Mouse (Mus musculus) hindbrain, embryonic 15.5 days (tissue): ENCODE measurements around the gene Gdpd4. TPM values are rescaled to one million over a fixed set of nuclear protein-coding genes. Genes with fewer than 3 reads are reported as not detected.

ENCODE experiments used
- ATAC-seq: fragments of 200-750 bp; cut with Nextera tagmentation; 2 replicates; pipeline ENCODE4 v1.8.0; 2017; ENCODE audit warnings: low read depth, moderate number of reproducible peaks, moderate TSS enrichment; ENCODE audit not compliant: low FRiP score
- H3K27ac ChIP-seq: fragments of 300-500 bp; sonication (generic); replicated peaks from 2 replicates; pipeline ENCODE4 v1.5.1; 2015; ENCODE audit warnings: mild to moderate bottlenecking, inconsistent platforms
- H3K27me3 ChIP-seq: fragments of 300-500 bp; sonication (generic); 2 replicates; pipeline ENCODE4 v1.6.1; 2015; ENCODE audit warnings: control low read depth, inconsistent platforms
- H3K36me3 ChIP-seq: fragments of 300-500 bp; sonication (generic); 2 replicates; pipeline ENCODE4 v1.6.1; 2015; ENCODE audit warnings: control low read depth, inconsistent platforms
- H3K4me1 ChIP-seq: fragments of 300-500 bp; sonication (generic); replicated peaks from 2 replicates; pipeline ENCODE4 v1.6.1; 2015; ENCODE audit warnings: control low read depth, inconsistent platforms
- H3K4me2 ChIP-seq: fragments of 300-500 bp; sonication (generic); 2 replicates; pipeline ENCODE4 v1.6.1; 2015; ENCODE audit warnings: moderate library complexity, mild to moderate bottlenecking, inconsistent platforms
- H3K4me3 ChIP-seq: fragments of 300-500 bp; sonication (generic); 2 replicates; pipeline ENCODE4 v1.5.1; 2015; ENCODE audit warnings: mild to moderate bottlenecking, inconsistent platforms
- H3K9ac ChIP-seq: fragments of 300-500 bp; sonication (generic); 2 replicates; pipeline ENCODE4 v1.6.1; 2015; ENCODE audit warnings: inconsistent platforms
- H3K9me3 ChIP-seq: fragments of 300-500 bp; sonication (generic); 2 replicates; pipeline ENCODE4 v1.6.1; 2016; ENCODE audit warnings: control low read depth, inconsistent platforms
- WGBS: fragments of 180-500 bp; shearing (Covaris S2); methylation state at CpG from one replicate; pipeline ENCODE4 v1.1.7; 2015; 5-methylcytosine and 5-hydroxymethylcytosine counted together
- polyA plus RNA-seq: library from polyadenylated mRNA; unstranded; fragments of >200 nt; fragmentation: Nextera tagmentation; extraction: Ambion mirVana; gene quantifications from 2 replicates; pipeline ENCODE4 v1.2.1, GENCODE M21; 2015

The Gdpd4 gene
- polyA plus RNA-seq: not detected in 2 replicates

- WGBS: 85% methylated on average over 12 of the region's 12 CpGs
- Histone ChIP-seq H3K4me3 (no peak within 1 kb of the TSS), H3K36me3 (no peaks in the 10 kb centered on the region), H3K4me2 (no peak within 1 kb of the TSS), H3K4me1 (no peaks in the 10 kb centered on the region), H3K27ac (no peak within 1 kb of the TSS), H3K9me3 (no peaks in the 10 kb centered on the region), H3K27me3 (no peaks in the 10 kb centered on the region), H3K9ac (no peak within 1 kb of the TSS)
- no peak for ATAC-seq
Observed at GRCm38 (mm10) chr7:97919742-97920141, at the start of gene Gdpd4. Gene Gdpd4 (plus strand): TSS chr7:97919955.

- H3K36me3 ChIP-seq: 0 out of 2 replicates have a peak, but pooled peaks cover 3% of the 10 kb centered on the region
- no peak overlapping the region for H3K4me3 ChIP-seq
- ATAC-seq: no peak
- no peak overlapping the region for H3K4me2 ChIP-seq
- no peaks in the 10 kb centered on the region for H3K4me1 ChIP-seq
- no peak overlapping the region; the same call in 1 of the 2 replicates for H3K27ac ChIP-seq
- no peak overlapping the region for H3K9ac ChIP-seq
- 81% methylated on average over 4 of the region's 4 CpGs for WGBS
- no peaks in the 10 kb centered on the region for H3K27me3 ChIP-seq
- no peaks in the 10 kb centered on the region for H3K9me3 ChIP-seq
Observed at GRCm38 (mm10) chr7:97872396-97872795, 47.4 kb upstream of the Gdpd4 start.

DNA sequence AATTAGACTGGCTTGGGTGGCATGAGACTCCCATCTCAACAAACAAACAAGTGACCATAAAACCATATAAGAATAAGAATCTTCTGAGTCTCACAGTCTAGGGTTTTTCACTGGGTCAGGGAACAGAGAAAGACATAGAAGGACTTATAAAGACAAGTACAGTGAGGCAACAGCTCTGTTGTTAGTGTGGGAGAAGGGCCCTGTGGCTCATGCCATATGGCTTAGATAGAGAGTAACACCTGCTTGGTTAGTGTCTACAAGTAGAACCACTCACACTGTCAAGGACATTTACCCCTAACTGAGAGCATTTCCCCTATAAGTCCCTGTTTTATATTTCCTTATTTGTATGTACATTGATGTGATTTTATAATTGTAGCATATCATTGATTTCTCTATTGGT lies 46.4 kb upstream of the Gdpd4 start:
- no peak for ATAC-seq
- 0 out of 2 replicates have a peak, but pooled peaks cover 3% of the 10 kb centered on the region for H3K36me3 ChIP-seq
- no peak overlapping the region for H3K9ac ChIP-seq
- no peak overlapping the region for H3K4me2 ChIP-seq
- no peak overlapping the region for H3K4me3 ChIP-seq
- H3K27me3 ChIP-seq: no peaks in the 10 kb centered on the region
- H3K4me1 ChIP-seq: no peaks in the 10 kb centered on the region
- no peak overlapping the region for H3K27ac ChIP-seq
- H3K9me3 ChIP-seq: no peaks in the 10 kb centered on the region

GRCm38 (mm10) chr7:97877846-97878538 lies 41.8 kb upstream of the Gdpd4 start:
- H3K4me1 ChIP-seq: no peaks in the 10 kb centered on the region
- no peak overlapping the region for H3K27ac ChIP-seq
- H3K9ac ChIP-seq: no peak overlapping the region
- no peaks in the 10 kb centered on the region for H3K27me3 ChIP-seq
- H3K4me3 ChIP-seq: no peak overlapping the region
- ATAC-seq: no peak
- H3K4me2 ChIP-seq: no peak overlapping the region
- 86% methylated on average over 7 of the region's 7 CpGs for WGBS
- H3K9me3 ChIP-seq: no peaks in the 10 kb centered on the region
- 0 out of 2 replicates have a peak, but pooled peaks cover 3% of the 10 kb centered on the region for H3K36me3 ChIP-seq

DNA sequence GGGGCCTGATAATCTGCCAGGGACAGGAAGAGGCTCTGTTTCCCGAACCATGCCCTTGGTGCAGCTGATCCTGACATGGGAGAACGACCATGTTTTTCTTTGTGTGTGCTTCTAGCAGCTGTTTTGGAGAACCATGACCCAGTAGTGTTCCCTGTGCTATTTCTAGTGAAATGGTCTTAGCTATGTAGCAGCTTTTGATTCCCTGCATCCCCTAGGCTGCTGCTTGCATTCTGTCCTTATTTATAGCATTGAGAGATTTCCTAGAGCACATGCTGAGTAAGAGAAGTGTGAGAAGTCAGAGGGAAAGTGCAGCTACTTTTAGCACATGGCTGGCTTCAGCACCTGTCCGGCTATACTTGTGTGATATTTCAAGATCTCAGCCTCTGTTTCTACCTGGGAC lies 8.1 kb upstream of the Gdpd4 start:
- no peaks in the 10 kb centered on the region for H3K27me3 ChIP-seq
- H3K4me2 ChIP-seq: no peak overlapping the region
- 87% methylated on average over 3 of the region's 3 CpGs for WGBS
- no peak overlapping the region for H3K9ac ChIP-seq
- ATAC-seq: no peak
- peaks cover 42% of the 10 kb centered on the region for H3K36me3 ChIP-seq
- no peak overlapping the region for H3K27ac ChIP-seq
- H3K9me3 ChIP-seq: no peaks in the 10 kb centered on the region
- no peaks in the 10 kb centered on the region for H3K4me1 ChIP-seq
- H3K4me3 ChIP-seq: no peak overlapping the region

DNA sequence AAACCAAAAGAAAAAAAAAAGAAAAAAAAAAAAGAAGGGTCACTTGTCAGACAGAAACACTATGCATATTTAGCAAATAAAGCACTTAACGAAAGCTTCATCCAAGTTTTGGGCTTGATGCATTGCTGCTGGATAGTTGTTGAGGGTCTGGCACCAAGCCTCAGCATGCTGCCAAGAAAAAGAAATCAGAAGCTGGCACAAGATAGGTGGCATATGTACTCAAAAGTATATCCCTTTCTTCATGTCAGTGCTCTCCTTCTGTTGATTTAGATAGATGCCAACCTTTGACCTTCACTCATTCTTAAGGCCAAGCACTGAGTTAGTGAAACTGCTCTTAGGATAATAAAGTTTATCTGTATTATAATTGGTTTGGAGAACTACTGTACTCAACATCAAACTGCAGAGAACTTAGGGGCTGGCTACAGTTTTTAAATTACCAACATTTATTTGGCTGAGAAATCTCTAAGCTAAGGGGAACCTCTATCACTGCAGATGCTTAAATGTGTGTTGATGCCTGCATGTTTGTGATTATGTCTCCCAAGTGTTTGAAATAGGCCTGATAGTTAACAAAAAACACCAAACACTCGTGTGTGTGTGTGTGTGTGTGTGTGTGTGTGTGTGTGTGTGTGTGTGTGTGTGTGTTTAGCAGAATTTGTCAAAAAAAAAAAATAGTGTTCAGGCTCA lies 4.8 kb upstream of the Gdpd4 start:
- Histone ChIP-seq H3K4me2 (no peak overlapping the region), H3K27ac (no peak overlapping the region), H3K4me3 (no peak overlapping the region), H3K9ac (no peak overlapping the region), H3K4me1 (no peaks in the 10 kb centered on the region), H3K36me3 (peaks cover 30% of the 10 kb centered on the region), H3K9me3 (no peaks in the 10 kb centered on the region), H3K27me3 (no peaks in the 10 kb centered on the region)
- WGBS: 74% methylated on average over 2 of the region's 2 CpGs
- no peak for ATAC-seq

DNA sequence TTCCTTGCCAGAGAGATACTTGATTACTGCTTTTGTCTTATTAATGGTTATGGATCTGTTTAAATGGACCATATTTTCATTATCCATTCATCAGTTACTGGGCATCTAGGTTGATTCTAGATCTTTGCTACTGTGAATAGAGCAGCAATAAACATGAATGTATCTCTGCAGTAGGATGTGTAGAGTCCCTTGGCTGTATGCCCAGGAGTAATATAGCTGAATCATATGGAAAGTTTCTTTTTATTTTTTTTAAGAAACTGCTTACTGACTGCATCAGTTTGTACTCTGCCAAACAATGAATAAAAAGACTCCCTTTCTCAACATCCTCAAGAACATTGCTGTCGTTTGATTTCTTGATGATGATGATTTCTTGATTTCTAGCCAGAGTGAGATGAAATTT lies 6.1 kb downstream of the Gdpd4 start:
- Histone ChIP-seq H3K27me3 (no peaks in the 10 kb centered on the region), H3K4me1 (no peaks in the 10 kb centered on the region), H3K4me2 (no peak overlapping the region), H3K9me3 (no peaks in the 10 kb centered on the region), H3K4me3 (no peak overlapping the region), H3K9ac (no peak overlapping the region), H3K36me3 (no peaks in the 10 kb centered on the region), H3K27ac (no peak overlapping the region)
- WGBS: 76% methylated on average over 1 of the region's 1 CpGs
- ATAC-seq: no peak

- Histone ChIP-seq H3K27me3 (no peaks in the 10 kb centered on the region), H3K9ac (no peak overlapping the region), H3K36me3 (no peaks in the 10 kb centered on the region), H3K27ac (no peak overlapping the region), H3K4me3 (no peak overlapping the region), H3K9me3 (no peaks in the 10 kb centered on the region), H3K4me2 (no peak overlapping the region), H3K4me1 (no peaks in the 10 kb centered on the region)
- ATAC-seq: no peak
- WGBS: 77% methylated on average over 5 of the region's 5 CpGs
Observed at GRCm38 (mm10) chr7:97926978-97927377, 7.2 kb downstream of the Gdpd4 start.

GRCm38 (mm10) chr7:97944485-97944884 lies 24.7 kb downstream of the Gdpd4 start:
- Histone ChIP-seq H3K4me2 (no peak overlapping the region), H3K9me3 (no peaks in the 10 kb centered on the region), H3K4me1 (no peaks in the 10 kb centered on the region), H3K27ac (no peak overlapping the region), H3K27me3 (no peaks in the 10 kb centered on the region), H3K9ac (no peak overlapping the region), H3K4me3 (no peak overlapping the region), H3K36me3 (no peaks in the 10 kb centered on the region)
- 87% methylated on average over 1 of the region's 1 CpGs for WGBS
- ATAC-seq: no peak

- H3K4me3 ChIP-seq: no peak overlapping the region
- H3K27me3 ChIP-seq: no peaks in the 10 kb centered on the region
- no peaks in the 10 kb centered on the region for H3K4me1 ChIP-seq
- ATAC-seq: no peak
- no peak overlapping the region for H3K9ac ChIP-seq
- no peaks in the 10 kb centered on the region for H3K9me3 ChIP-seq
- H3K4me2 ChIP-seq: no peak overlapping the region
- H3K36me3 ChIP-seq: no peaks in the 10 kb centered on the region
- H3K27ac ChIP-seq: no peak overlapping the region
- 14% methylated on average over 4 of the region's 4 CpGs for WGBS
Observed at GRCm38 (mm10) chr7:97972486-97972885, 52.7 kb downstream of the Gdpd4 start.

DNA sequence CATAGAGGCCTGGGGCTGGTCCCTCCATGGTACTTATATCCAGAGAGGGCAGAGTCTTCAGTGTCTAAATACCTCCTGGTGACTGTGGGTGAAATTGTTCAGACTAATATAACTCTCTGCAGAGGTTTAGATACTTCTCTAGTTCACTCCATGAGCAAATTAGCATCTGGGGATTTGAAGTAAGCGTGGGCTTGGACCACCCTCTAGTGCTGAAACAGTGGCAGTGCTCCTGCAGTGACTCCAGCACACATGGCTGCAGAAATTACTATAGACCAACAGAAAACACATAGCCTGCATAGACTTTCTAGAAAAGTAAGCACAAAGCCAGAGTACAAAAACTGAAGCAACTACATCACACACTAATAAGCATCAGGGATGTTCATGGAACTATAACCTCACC lies 57.7 kb downstream of the Gdpd4 start:
- Histone ChIP-seq H3K36me3 (no peaks in the 10 kb centered on the region), H3K4me1 (no peaks in the 10 kb centered on the region), H3K27ac (no peak overlapping the region), H3K27me3 (no peaks in the 10 kb centered on the region), H3K4me2 (no peak overlapping the region), H3K9ac (no peak overlapping the region), H3K9me3 (no peaks in the 10 kb centered on the region), H3K4me3 (no peak overlapping the region)
- ATAC-seq: peak; percentile 81
- 11% methylated on average over 1 of the region's 1 CpGs for WGBS

DNA sequence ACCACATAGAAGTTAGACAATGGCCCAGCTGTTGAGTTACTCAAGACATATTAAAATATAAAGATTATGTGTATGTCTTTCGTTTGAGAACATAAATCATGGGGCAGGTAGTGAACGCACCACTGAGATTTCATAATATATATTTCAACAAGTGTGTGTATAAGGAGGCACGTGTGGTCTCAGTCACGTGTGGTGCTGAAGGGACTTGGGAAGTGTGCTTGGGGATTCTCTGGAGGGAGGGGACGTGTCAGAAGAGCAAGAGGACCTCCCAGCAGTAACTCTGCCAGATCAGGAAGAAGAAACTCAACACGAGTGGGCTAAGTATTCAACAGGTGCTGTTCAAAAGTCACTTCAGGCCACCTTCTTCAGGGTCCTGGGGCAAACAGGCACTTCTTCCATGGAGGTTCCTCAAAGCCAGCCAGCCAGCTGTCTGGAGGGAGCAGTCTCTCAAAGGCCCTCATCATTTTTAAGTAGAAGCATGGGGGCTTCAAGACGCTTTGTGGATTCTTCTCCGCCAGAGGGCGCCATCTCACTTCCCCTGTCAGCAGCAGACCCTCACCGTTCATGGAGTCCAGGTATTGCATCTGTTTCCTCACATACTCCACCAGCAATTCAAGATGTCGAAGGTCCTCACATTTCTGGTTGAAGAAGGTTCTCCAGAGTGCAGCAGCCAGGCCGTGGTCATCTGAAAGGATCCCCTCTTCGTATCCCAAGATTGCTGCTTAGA lies 64.5 kb downstream of the Gdpd4 start:
- H3K9ac ChIP-seq: no peak overlapping the region
- 54% methylated on average over 13 of the region's 13 CpGs for WGBS

More for the DNA sequence above, 64.5 kb downstream of the Gdpd4 start:
- Histone ChIP-seq H3K4me1 (no peaks in the 10 kb centered on the region), H3K9me3 (no peaks in the 10 kb centered on the region), H3K4me2 (no peak overlapping the region), H3K27ac (no peak overlapping the region), H3K27me3 (no peaks in the 10 kb centered on the region), H3K4me3 (no peak overlapping the region), H3K36me3 (no peaks in the 10 kb centered on the region)
- no peak for ATAC-seq
